Mouse (Mus musculus): ENCODE results near the gene Tceal9.
"Not testable (repeated sequence)": the region's sequence is repeated elsewhere in the genome, so short reads cannot be mapped to it uniquely, and the experiment has no call there.

Gene Tceal9

DNA sequence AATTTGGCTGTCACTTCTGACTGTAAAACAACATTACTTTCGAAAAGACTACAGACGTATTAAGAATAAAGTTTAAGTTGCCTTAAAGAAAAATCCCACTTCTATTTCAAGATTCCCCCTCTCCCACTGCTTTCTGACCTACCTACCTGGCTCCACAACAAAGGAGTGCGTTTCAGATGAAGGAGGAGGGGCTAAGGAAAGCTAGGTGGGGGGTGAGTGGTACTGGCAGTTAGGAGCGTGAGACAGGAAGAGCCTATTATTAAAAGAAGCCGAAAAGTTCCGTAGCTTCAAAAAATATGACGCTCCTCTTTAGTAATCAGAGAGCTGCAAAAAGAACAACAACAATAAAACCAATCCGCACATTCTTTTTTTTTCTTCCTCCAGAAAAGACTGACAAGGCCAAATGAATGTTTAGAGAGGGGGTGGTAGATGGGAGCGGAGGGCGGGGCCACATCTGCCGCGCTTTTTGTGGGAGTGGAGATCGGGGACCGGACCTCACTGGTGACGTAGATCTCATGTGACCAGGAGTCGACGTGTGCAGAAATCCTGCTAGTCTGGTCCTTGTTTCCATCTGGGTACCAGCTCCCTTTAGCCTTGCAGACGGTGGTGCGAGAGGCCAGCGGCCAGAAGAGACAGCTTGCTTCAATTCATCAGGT lies at the start of gene Tceal9:
Gene Tceal9 (plus strand): TSS at position 506 of the 656 bp plus-strand sequence.
- DNase-seq = peak; percentile 76

DNA sequence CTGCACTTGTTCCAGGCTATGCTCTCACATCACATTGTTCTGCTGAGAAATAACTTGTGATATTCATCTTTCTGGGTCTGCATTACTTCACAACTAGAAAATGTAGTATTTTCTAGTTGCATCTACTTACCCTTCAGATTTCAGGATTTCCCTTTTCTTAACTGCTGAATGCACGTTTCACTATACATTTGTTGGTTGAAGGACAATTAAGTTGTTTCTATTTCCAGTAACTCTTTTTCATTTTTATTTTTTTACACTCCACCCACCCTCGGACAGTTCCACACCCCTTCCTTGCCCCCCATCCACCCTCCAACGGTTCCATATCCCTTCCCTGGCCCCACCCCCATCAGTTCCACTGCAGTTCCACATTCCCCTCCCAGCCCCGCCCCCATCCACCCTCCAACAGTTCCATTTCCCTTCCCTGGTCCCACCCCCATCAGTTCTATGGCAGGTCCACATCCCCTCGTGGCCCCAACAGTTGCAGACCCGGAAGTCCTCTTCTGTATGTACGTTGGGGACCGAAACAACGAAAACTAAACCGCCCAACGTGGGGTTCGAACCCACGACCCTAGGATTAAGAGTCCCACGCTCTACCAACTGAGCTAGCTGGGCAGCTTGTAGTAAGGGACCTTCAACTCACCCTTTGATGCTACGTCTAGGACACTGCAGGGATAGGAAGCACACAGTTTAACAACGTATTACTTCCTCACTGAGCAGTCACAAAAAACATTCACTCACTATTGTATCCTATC lies 49.5 kb upstream of the Tceal9 start:
- no peak for DNase-seq

DNA sequence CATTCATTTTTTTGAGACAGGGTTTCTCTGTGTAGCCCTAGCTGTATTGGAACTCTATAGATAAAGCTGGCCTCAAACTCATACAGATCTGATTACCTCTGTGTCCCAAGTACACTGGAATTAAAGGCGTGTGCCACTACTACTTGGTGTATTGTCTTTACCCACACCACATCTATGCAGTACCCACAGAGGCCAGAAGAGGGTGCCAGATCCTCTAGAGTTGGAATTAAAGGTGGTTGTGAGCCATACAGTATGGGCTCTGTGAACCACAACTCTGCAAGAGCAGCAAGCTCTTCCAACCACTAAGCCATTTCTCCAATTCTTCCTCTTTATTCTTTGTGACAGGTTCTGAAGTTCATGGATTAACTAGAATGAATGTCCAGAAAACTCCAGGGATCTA lies 48.0 kb upstream of the Tceal9 start:
- DNase-seq = no peak

DNA sequence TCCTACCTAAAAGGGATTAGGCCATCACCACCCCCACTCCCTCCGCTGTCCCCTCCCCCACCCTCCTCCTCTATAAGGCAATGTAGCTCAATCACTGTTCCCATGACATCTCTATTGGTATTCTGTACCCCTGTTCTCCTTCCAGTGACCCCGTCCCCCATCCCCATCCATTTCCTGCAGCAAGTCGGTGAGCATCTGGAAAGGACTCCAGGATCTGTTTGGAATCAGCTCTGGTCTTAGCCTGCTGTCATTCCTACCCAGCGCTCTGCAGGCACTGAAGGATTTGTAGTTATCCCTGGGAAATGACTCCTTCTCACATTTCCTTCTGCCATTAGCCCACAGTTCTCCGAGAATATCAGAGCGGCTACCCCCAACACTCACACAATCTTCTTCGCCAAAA lies 41.6 kb upstream of the Tceal9 start:
- no peak for DNase-seq

DNA sequence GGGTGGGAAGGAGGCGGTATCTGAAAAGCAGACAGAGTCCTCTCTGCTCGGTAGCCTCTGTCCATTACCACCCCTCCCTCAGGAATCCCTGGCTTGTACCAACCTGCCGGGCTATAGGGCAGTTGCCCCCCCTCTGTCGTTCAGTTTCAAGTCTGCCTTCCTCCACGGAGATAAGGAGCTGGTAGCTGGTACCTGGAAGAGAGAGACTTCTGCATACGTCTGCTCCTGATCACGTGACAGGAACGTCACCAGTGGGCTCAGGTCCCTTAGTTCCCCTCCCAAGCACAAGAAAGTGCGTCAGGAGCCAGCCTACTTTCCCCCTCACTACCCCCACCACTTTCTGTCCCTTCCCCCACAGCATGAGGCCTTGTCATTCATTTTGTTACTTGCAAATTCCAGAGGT lies 41.2 kb upstream of the Tceal9 start, which contains the start of gene Tceal5:
Gene Tceal5 (minus strand): TSS at position 213 of the 403 bp plus-strand sequence.
- no peak for DNase-seq

DNA sequence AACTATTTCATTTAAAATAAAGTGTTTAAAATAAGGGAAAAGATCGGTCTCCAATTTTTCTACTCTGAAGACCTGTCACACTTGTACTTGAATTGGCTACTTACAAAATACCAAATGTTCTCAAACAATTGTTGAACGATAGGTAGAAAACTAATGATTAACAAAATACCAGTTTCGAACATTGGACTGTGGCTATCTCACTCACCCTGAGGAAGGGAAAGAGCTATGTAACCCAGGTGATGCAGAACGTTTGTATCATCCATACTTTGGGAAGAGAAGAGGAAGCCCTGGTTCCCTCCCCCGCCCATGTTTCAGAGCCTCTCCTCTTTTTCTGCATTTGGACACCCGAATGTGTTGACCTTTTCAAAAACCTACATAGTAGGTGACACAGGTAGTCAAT lies 40.5 kb upstream of the Tceal9 start:
- DNase-seq = no peak

DNA sequence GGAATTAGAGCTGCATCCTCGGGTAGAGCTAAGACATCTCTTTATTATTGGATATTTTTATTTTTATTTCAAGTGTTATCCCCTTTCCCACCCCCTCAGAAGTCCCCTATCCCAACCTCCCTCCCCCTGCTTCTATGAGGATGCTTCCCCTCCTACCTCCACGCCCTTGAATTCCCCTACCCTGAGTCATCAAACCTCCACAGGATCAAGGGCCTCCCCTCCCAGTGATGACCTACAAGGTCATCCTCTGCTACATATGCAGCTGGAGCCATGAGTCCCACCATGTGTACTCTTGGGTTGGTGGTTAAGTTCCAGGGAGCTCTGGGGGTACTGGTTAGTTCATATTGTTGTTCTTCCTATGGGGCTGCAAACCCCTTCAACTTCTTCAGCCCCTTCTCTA lies 31.5 kb upstream of the Tceal9 start:
- no peak for DNase-seq

DNA sequence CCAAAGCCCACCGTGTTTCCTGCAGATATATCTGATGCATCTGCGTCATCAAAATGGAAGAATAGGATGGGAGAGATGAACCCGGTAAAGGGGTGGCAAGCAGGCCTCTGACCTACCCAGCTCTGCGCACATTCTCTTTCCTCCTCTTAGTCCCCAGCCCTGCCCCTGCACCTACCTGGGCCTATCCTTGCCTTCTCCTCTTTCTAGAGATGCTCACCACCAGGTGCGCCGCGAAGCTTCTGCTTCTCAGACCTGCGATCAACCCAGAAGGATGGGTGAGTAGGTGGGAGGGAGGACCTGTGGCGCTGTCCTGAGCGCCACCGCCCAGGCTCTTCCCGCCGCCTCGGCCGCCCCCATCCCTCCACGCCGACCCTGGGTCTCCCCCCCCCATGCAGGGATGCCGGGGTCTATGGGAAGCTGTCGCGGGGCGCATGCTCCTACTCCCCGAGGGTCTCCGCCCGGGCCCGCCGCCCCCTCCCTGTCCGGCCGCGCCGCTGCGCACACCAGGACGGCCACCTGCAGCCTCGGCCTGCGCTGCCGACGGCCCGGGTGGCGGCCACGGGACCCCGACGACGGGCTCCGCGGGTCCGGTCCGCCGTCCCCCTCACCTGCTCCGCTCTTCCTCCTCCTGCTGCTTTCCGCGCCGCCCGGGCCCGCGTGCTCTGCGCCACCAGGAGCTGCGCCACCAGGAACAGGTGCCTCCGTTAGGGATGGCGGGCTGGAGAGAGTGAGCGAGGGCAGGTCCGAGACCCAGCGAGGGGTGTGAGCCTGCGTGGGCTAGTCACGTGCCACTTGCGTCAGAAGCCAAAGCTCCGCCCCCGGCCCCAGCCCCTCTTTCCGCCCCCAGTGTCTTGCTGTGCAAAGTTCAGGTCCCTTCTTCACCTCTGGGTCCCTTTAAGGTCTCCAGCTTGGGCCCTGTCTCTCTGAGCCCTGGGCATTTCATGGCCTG lies 29.9 kb upstream of the Tceal9 start, which contains the start of the genes Tceal7 and Bex1:
Gene Tceal7 (plus strand): TSS at position 51 of the 949 bp plus-strand sequence.
Gene Bex1 (minus strand): TSS at position 785 of the 949 bp plus-strand sequence.
- not testable (repeated sequence) for DNase-seq

DNA sequence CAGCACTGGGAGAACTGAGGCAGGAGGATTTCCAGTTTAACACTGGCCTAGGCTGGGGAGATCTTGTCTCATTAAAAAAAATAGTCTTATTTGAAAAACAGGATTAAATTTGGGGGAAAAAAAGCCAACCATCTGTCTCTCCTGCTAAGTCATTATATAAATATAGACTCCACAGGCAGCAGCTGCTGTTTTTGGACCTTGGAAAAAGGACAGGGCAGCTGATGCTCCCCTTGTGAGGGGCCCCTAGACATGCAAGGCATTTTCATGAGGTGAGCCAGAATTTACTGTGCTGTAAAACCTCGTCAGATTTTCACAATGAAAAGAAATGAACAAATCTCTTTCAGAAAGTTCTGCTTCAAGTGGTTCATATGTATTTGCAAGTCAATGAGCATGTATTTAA lies 28.6 kb upstream of the Tceal9 start:
- no peak for DNase-seq

DNA sequence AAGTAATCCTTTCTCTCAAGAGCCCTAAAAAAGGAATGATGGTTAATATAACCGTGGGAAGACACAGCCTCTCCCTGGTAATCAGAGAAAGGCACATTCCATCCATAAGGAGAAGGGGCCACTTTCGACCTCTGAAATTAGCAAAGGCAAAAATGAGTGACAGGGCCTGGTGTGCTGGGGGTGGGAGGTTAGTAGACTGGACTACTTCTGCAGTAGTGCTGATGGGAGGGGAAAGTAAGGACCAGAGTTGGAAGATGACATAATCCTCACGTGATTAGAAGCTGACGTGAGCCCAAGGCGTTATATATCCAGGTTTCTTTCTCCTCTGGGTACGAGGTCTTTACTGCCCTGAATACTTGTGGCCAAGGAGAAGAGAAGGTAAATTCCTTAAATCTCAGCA lies 21.2 kb upstream of the Tceal9 start:
- DNase-seq = no peak

DNA sequence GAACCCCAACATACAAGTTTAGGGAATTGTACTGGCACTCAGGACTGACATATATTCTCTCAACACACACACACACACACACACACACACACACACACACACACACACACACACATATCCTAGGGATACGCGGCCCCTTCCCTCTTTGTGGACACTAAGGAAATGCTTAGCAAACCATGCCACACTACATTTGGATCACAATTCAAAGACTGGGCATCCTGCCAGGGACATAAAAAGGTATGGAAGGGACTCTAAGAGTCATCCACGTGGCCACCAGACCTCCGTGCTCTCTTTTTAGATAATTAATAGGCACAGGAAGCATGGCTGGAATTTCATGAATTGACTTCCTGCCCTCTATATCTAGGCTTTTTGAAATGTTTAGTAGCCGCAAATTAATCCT lies 17.1 kb upstream of the Tceal9 start:
- no peak for DNase-seq

DNA sequence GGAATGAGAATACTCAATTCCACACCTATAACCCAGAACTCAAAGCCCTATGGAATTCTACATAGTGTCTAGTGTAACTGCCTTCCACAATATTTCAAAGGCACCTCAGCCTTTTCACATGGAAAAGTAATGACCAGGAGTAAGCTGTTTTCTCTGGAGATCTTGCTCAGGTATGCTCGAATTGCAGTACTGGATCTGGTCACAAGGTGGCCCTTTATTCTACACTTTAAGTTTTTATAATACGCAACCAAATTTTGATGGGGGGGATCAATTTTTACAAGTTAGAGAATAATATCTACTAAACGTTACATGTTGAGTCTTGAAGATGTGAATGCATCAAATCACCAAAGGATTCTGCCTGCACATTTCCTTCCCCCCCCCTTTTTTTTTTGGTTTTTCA lies 6.8 kb upstream of the Tceal9 start:
- no peak for DNase-seq

DNA sequence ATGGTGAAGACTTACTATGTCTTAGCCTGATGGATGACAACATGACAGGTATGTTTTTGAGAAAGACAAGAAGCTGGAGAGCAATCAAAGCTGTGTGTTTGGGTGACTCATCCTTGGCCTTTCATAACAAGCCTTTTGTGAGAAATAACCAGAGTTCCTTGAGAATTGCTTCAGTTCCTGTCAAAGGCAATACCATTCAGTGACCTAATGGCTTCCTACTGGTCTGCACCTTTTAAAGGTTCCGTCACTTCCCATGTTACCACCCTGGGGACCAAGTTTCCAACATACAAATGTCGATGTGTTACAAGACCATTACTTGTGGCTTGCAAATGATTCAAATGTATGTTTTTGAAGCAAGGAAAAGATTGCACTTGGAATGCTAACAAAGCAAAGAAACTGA lies 1.7 kb upstream of the Tceal9 start:
- DNase-seq = no peak

DNA sequence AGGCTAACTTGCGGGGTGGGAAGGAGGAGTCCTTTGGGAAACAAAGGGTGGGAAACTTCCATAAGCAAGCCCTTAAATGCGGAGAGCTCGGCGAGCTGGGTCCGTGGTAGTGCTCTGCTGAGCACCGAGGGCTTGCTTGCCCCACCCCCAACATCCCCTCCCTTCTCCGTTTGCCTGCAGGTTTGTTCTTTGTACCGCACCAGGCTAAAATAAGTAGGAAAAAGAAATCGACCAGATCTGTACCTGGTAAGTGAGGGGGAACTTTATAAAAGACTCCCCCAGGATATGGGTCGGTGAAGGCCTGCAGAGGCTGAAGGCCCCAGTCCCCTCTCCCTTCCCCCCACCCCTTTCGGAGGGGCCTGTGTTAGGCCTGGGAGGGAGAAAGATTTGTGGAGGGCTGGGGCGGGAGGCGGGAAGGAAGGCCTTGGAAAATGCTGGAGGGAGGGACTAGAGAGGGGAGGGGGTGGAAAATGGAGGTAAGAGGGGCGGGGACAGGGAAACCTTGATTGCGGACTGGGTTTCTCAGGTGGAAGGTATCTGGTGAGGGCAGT lies 717 bp downstream of the Tceal9 start:
- peak; percentile 5 for DNase-seq

DNA sequence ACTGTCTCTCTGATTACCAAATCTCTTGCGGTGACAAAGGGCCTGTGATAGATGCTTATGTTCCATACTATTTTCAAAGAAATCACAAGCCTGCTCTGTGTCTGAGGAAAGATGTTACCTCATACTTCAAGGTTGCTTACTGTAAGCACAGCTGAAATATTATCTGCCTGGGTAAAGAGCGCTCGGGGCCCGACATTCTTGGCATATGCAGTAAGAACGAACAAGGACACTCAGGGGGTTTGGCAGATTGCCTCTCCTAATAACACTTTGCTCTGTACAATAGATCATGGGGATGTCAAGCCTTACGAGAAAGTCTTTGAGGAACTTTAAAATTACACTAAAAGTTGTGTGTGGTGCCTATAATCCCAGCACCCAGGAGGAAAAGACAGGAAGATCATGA lies 3.9 kb downstream of the Tceal9 start:
- no peak for DNase-seq

DNA sequence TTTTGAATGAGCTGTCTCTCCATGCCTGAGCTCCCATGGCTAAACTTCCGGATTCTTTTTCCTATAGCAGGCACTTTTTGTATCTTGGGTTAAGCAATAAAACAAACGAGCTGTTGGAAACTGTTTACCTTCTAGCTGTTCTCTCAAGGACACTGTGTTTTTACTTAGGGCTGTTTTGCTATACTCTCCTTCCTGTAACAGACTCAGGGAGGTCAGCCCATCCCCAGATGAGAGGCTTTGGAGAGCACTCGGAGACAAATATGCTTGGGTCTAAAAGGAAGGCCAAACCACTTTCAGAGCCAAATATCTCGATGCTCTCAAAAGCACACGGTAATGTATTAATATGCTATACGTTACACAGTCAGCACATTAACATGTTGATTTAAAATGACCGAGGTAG lies 4.8 kb downstream of the Tceal9 start:
- DNase-seq = no peak

DNA sequence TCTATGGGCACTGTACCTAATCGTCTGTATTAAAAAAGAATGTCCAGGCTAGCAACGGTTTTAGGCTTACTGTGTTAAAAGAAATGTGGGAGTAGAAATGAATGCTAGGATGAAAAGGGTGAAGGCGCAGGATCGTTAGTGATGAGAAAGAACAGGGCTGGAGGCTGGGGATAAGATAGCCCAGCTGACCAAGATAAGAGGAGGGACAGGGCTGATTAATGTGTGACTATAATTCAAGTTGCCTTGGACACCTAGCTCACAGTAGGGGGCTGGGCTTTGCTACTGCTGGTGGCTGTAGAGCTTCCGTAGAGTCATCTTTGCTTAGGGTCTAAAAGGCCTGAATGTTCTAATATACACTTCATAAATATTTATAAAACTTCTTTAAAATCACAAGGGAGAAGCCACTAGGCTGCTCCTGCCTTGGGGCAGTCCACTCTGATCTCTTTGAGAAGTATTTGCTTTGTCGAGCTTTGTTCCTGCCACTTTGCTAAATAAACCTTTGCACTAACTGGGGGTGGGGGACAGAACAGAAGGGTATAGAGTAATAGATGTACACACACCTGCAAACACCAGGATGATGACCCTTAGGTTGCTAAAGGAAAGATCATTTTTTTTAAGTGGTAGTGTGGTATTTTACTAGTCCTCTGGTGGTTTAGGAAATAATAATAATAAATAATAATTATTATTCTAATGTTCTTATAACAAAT lies 7.3 kb downstream of the Tceal9 start:
- DNase-seq = no peak

DNA sequence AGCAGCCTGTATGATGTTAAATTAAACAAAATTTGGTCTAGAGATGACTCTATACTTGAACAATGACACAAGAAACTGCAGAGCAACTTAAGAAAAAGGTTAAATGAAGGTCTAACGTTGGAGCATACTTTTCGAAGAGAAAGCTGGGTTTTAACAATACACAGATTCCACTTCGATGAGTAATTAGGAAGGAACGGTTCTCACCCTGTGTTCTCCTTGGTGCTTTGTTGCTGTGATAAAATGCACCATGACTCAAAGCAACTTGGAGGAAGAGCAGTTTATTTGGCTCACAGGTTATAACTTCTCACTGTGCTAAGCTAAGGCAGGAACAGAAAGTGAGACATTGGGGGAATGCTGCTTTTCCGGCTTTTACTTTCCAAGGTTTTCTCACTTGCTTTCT lies 22.8 kb downstream of the Tceal9 start:
- no peak for DNase-seq

DNA sequence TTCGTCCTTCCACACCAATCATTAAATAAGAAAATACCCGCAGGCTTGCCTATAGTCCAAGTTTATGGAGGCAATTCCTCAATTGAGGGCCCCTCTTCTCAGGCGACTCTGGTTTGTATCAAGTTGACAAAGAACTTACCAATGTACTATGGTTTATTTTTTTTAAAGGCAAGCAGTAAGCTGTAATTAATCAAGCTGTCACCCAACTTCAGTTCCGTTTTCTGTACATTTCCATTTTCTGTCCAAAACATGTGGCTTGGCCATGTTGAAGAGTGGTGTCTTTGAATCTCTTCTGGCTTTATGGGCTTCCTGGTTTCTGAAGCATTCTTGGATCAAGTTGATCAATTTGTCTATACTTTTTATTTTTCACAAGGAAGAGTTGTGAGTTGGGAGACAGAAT lies 23.3 kb downstream of the Tceal9 start:
- no peak for DNase-seq

DNA sequence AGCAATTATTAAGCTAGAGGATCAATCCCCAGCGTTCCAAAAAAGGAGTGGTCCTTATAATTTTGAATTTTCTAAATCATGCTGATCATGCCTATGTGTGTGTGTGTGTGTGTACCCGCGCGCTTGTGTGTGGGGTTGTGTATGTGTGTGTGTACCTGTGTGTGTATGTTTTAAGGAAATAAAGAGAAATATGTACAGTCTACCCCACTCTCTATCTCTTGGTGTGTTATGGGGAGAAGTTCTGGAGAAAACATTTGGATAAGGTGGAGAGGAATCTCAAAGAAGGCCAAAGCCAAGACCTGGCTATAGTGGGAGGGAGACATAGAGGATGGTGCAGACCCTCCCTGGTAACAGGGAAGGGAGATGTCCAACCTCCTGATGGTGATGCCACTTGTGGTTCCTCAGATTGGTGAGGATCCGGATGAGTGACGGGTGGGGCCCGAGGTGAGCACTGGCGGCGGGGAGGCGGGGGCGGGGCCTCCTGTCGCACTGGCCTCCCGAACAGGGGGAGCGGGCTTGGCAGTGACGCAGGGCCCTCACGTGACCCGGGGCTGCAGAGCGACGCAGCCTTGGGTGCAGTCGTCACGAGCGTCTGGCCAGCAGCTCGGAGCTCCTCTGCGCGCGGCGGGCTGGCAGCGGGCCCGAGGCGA lies 25.0 kb downstream of the Tceal9 start, which contains the start of gene Bex3:
Gene Bex3 (plus strand): TSS at position 511 of the 650 bp plus-strand sequence.
- DNase-seq = peak; percentile 30

DNA sequence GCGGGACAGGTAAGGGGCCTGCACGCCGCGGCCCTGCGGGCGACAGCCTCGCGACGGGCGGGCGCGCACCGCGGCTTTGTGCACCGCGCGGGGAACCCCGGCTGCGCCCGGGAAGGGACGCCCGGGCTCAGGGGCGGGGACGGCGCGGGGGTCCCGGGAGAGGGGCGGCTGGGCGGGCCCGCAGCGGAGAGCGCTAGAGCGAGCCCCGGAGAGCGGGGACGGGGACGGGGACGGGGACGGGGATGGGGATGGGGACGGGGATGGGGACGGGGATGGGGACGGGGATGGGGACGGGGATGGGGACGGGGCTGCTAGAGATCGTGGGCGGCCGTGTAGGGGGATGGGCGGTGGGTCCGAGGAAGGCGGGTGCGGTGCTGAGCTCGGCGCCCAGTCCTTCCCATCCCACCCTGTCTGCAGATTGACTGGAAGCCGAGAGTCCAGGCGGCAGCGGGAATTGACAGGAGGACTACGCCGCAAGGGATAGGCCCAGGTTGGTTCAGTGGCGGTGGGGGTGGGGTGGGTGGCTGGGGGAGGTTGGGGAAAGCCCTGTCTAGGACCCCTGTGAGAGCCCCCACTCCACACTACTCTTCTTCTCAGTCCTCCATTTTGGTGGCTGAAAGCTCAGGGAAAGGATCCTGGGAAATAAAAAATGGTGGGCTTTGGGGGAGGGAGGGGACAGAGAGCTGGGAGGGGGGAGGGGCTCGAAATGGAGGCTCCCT lies 25.7 kb downstream of the Tceal9 start:
- not testable (repeated sequence) for DNase-seq
